Mouse (Mus musculus) hindbrain, embryonic 11.5 days (tissue): ENCODE results near the gene Plrg1. TPM values are rescaled to one million over a fixed set of nuclear protein-coding genes. Genes with fewer than 3 reads are reported as not detected.

Experiments used
- ATAC-seq: fragments of 200-750 bp; cut with Nextera tagmentation; 2 replicates; pipeline ENCODE4 v1.8.0; 2017; ENCODE audit warnings: mild to moderate bottlenecking, moderate TSS enrichment, moderate library complexity; ENCODE audit not compliant: low FRiP score
- DNase-seq: peaks from one replicate; pipeline ENCODE4 v3.0.0-alpha.2; 2015; ENCODE audit warnings: low spot score
- H3K27ac ChIP-seq: fragments of 300-500 bp; sonication (generic); 2 replicates; pipeline ENCODE4 v1.5.1; 2014; ENCODE audit warnings: mild to moderate bottlenecking, low read depth, low read length
- H3K27me3 ChIP-seq: fragments of 300-500 bp; sonication (generic); 2 replicates; pipeline ENCODE4 v1.6.1; 2014; ENCODE audit warnings: mild to moderate bottlenecking, low read length, moderate library complexity, mixed read lengths; ENCODE audit not compliant: control insufficient read depth, insufficient read depth
- H3K36me3 ChIP-seq: fragments of 300-500 bp; sonication (generic); 2 replicates; pipeline ENCODE4 v1.6.1; 2014; ENCODE audit warnings: mild to moderate bottlenecking, low read length, moderate library complexity, mixed read lengths; ENCODE audit not compliant: control insufficient read depth, insufficient read depth
- H3K4me1 ChIP-seq: fragments of 300-500 bp; sonication (generic); replicated peaks from 2 replicates; pipeline ENCODE4 v1.6.1; 2014; ENCODE audit warnings: low read length, mixed read lengths; ENCODE audit not compliant: control insufficient read depth, insufficient read depth
- H3K4me2 ChIP-seq: fragments of 300-500 bp; sonication (generic); replicated peaks from 2 replicates; pipeline ENCODE4 v1.6.1; 2014; ENCODE audit warnings: mild to moderate bottlenecking, low read depth, low read length
- H3K4me3 ChIP-seq: fragments of 300-500 bp; sonication (generic); 2 replicates; pipeline ENCODE4 v1.5.1; 2014; ENCODE audit warnings: low read depth, low read length
- H3K9ac ChIP-seq: fragments of 300-500 bp; sonication (generic); 2 replicates; pipeline ENCODE4 v1.6.1; 2014; ENCODE audit warnings: low read depth, low read length
- H3K9me3 ChIP-seq: fragments of 300-500 bp; sonication (generic); 2 replicates; pipeline ENCODE4 v1.6.1; 2016; ENCODE audit warnings: low read length; ENCODE audit not compliant: control insufficient read depth
- WGBS: fragments of 180-500 bp; shearing (Covaris S2); extraction: QIAGEN DNeasy Blood & Tissue Kit; methylation state at CpG from one replicate; pipeline ENCODE4 v1.1.7; 2014; 5-methylcytosine and 5-hydroxymethylcytosine counted together
- polyA plus RNA-seq: library from polyadenylated mRNA; unstranded; fragments of >200 nt; fragmentation: Nextera tagmentation; extraction: Ambion mirVana; gene quantifications from 2 replicates; pipeline ENCODE4 v1.2.1, GENCODE M21; 2014

The Plrg1 gene
- 133 and 146 TPM in 2 replicates for polyA plus RNA-seq

DNA sequence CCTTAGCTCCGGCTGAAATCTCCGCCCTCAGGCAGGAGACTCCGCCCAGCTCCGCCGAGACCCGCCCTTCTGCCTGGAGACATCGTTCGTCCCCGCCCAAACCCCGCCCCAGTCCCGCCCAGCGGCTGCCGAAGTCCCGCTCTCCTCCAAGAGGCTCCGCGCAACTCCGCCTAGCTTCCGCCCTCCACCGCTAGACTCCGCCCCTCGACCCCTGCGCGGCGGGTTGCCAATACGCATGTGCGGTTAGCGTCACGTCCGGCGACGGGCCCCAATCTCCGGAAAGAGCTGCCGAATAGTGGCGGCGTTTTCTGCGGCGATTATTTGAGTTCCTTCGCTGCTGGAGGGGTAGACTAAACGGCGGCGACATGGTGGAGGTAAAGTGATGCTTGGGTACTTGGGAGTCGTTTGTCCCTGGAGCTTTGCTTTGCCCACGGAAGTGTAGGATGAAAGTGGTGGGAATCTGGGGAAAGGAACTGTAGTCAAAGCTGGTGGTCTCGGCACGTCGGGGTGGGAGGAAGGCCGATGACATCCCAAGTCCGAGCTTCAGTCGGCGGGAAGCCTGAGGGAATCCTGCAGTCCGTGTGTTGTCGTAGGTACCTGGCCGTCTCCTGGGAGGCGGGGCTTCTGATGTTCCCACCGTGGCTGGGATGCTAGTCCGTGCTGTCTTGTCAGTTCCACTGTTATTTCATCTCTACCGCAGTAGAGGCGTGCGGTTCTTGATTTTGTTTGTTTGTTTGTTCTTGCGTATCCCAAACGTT is at the start of gene Plrg1:
TSS of gene Plrg1 (plus strand) at position 242 of the 758 bp plus-strand sequence.
- WGBS: under 1% methylated on average over 60 of the region's 61 CpGs
- H3K4me3 ChIP-seq: peak within 1 kb of the TSS; percentile 59
- peak within 1 kb of the TSS; percentile 62 for H3K4me2 ChIP-seq
- no peaks in the 10 kb centered on the region for H3K27me3 ChIP-seq
- peak within 1 kb of the TSS; percentile 80 for H3K9ac ChIP-seq
- H3K36me3 ChIP-seq: 0 out of 2 replicates have a peak, but pooled peaks cover under 1% of the 10 kb centered on the region
- H3K9me3 ChIP-seq: no peaks in the 10 kb centered on the region
- peak within 1 kb of the TSS; percentile 30; the same call in 1 of the 2 replicates for H3K27ac ChIP-seq
- ATAC-seq: peak; percentile 99
- DNase-seq: peak; percentile 99
- 0 out of 2 replicates have a peak, but pooled peaks cover 2% of the 10 kb centered on the region for H3K4me1 ChIP-seq

DNA sequence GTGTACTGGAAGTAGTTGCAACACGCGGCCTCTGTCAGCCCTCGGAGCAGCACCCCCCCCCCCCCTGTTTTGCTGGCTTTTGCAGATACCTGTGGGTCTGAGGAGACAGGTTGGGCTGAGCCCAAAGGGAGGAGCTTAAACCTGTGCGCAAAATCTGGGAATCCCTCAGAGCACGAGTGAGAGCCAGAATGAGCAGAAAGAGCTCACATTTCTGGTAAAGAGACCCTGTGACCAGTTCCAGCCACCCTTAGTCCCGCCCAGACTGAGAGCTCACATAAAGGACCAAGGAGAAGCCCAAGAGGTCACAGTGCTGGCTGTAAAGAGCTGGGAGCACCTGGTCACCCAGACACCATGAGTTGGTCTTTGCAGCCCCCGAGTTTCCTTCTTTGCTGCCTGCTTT is 47.8 kb upstream of the Plrg1 start, which contains the start of gene Fgg:
TSS of gene Fgg (plus strand) at position 168 of the 400 bp plus-strand sequence.
- no peak within 1 kb of the TSS for H3K27ac ChIP-seq
- DNase-seq (no peak), ATAC-seq (no peak)
- no peaks in the 10 kb centered on the region for H3K36me3 ChIP-seq
- no peaks in the 10 kb centered on the region for H3K4me1 ChIP-seq
- H3K27me3 ChIP-seq: no peaks in the 10 kb centered on the region
- no peaks in the 10 kb centered on the region for H3K9me3 ChIP-seq
- no peak within 1 kb of the TSS for H3K4me3 ChIP-seq
- no peak within 1 kb of the TSS for H3K4me2 ChIP-seq
- H3K9ac ChIP-seq: no peak within 1 kb of the TSS
- WGBS: 56% methylated on average over 7 of the region's 7 CpGs

DNA sequence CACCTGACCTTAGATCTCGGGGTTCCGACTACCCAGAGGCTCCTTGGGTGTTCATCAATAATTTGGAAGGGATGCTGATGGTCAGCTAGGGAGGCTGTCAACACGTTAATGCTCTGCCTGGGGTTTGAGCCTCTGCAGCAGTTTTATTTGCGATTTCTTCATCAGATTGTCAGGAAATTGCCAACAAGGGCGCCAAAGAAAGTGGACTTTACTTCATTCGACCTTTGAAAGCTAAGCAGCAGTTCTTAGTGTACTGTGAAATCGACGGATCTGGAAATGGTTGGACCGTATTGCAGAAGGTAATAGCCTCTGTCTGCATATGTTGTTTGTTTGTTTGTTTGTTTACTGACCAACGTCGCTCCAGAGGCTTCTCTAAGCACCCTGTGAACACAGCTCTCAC is 45.0 kb upstream of the Plrg1 start:
- no peaks in the 10 kb centered on the region for H3K36me3 ChIP-seq
- no peak overlapping the region for H3K27ac ChIP-seq
- DNase-seq (no peak), ATAC-seq (no peak)
- no peak overlapping the region for H3K4me3 ChIP-seq
- no peaks in the 10 kb centered on the region for H3K27me3 ChIP-seq
- no peak overlapping the region for H3K9ac ChIP-seq
- no peaks in the 10 kb centered on the region for H3K4me1 ChIP-seq
- H3K4me2 ChIP-seq: no peak overlapping the region
- no peaks in the 10 kb centered on the region for H3K9me3 ChIP-seq
- WGBS: 81% methylated on average over 11 of the region's 11 CpGs

DNA sequence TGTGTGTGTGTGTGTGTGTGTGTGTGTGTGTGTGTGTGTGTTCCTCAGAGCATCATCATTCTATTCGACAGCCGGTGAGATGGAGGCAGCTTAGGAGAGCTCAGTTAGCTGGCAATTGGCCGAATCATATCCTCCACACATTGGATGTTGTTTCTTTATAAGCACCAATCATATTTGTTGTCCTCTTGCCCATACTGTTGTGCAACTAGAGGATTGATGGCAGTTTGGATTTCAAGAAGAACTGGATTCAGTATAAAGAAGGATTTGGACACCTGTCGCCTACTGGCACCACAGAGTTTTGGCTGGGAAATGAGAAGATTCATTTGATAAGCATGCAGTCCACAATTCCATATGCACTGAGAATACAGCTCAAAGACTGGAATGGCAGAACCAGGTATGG is 44.2 kb upstream of the Plrg1 start:
- 92% methylated on average over 4 of the region's 4 CpGs for WGBS
- no peaks in the 10 kb centered on the region for H3K27me3 ChIP-seq

DNA sequence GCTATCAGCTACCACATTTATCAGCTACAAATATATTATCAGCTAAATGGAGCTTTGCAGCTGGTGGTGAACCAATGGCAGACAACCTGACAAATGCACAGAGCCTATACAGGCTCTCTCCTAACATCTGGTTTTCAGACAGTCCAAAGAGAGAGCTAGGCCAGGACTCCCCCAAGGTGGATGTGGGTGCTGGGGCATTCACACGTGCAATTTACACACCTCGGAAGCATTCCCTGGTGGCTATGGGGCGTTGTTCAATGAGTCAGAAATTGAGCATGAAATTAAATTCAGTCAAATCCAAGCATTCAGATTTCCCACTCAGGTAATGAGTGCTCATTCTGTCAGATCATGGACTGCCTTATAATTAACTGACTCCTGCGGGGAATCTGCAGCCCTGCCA is 43.8 kb upstream of the Plrg1 start:
- 79% methylated on average over 4 of the region's 4 CpGs for whole genome bisulfite sequencing
- Histone ChIP-seq H3K27me3 (no peaks in the 10 kb centered on the region), H3K36me3 (no peaks in the 10 kb centered on the region), H3K9me3 (no peaks in the 10 kb centered on the region), H3K4me3 (no peak overlapping the region), H3K4me2 (no peak overlapping the region), H3K4me1 (no peaks in the 10 kb centered on the region), H3K9ac (no peak overlapping the region), H3K27ac (no peak overlapping the region)
- DNase-seq: no peak
- ATAC-seq: no peak

More for the DNA sequence above, 44.2 kb upstream of the Plrg1 start:
- H3K36me3 ChIP-seq: no peaks in the 10 kb centered on the region
- no peak overlapping the region for H3K27ac ChIP-seq
- no peak for DNase-seq
- no peak for ATAC-seq
- no peak overlapping the region for H3K9ac ChIP-seq
- no peaks in the 10 kb centered on the region for H3K9me3 ChIP-seq
- H3K4me2 ChIP-seq: no peak overlapping the region
- H3K4me3 ChIP-seq: no peak overlapping the region
- no peaks in the 10 kb centered on the region for H3K4me1 ChIP-seq

DNA sequence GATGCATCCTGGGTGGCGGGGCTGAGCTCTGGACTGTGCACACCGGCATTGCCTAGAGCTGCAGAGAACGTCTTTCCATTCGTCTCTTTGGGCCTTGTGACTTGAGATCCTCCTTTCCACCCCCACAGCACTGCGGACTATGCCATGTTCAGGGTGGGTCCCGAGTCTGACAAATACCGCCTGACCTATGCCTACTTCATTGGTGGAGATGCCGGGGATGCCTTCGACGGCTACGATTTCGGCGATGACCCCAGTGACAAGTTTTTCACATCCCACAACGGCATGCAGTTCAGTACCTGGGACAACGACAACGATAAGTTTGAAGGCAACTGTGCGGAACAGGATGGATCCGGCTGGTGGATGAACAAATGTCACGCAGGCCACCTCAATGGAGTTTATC is 42.7 kb upstream of the Plrg1 start:
- no peak overlapping the region for H3K4me2 ChIP-seq
- WGBS: 93% methylated on average over 19 of the region's 19 CpGs
- DNase-seq: no peak

DNA sequence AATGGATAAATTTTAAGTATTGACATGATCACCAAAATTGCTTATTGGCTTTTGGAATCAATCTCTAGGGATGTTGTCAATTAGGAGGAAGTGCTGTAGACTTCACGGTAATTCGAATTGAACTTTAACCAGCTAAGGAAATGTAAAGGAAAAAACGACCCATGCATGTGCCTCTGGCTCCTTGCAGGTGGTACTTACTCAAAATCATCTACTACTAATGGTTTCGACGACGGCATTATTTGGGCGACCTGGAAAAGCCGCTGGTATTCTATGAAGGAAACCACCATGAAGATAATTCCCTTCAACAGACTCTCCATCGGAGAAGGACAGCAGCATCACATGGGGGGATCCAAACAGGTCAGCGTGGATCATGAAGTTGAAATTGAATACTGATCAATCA is 41.4 kb upstream of the Plrg1 start:
- no peaks in the 10 kb centered on the region for H3K9me3 ChIP-seq
- no peak for DNase-seq
- 88% methylated on average over 10 of the region's 10 CpGs for WGBS

More for the DNA sequence above, 42.7 kb upstream of the Plrg1 start:
- H3K9ac ChIP-seq: no peak overlapping the region
- H3K27ac ChIP-seq: no peak overlapping the region
- no peaks in the 10 kb centered on the region for H3K9me3 ChIP-seq
- no peak for ATAC-seq
- no peak overlapping the region for H3K4me3 ChIP-seq
- H3K27me3 ChIP-seq: no peaks in the 10 kb centered on the region
- H3K36me3 ChIP-seq: no peaks in the 10 kb centered on the region
- no peaks in the 10 kb centered on the region for H3K4me1 ChIP-seq

DNA sequence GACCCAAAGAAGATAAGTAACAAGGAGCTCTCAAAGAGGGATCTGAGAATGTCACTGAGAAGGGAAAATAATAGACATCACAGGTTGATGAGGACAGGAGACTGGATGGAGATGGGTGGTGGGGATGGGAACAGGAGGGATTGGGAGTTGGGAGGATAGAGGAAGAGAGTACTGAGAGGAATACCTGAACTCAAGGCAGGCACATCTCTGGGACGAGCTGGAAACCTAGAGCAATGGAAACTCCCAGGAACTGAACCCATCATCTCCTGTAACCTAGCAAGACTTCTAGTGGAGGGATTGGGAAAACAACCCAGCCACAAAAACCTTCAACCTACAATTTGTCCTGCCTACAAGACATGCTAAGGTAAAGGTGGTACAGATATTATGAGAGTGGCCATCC is 39.1 kb upstream of the Plrg1 start:
- Histone ChIP-seq H3K9ac (no peak overlapping the region), H3K4me2 (no peak overlapping the region), H3K27me3 (no peaks in the 10 kb centered on the region), H3K9me3 (no peaks in the 10 kb centered on the region), H3K27ac (no peak overlapping the region), H3K36me3 (no peaks in the 10 kb centered on the region), H3K4me1 (no peaks in the 10 kb centered on the region), H3K4me3 (no peak overlapping the region)
- DNase-seq: no peak
- 88% methylated on average over 1 of the region's 1 CpGs for WGBS
- no peak for ATAC-seq

More for the DNA sequence above, 41.4 kb upstream of the Plrg1 start:
- H3K4me1 ChIP-seq: no peaks in the 10 kb centered on the region
- no peak overlapping the region for H3K4me2 ChIP-seq
- H3K9ac ChIP-seq: no peak overlapping the region
- no peaks in the 10 kb centered on the region for H3K36me3 ChIP-seq
- no peak for ATAC-seq
- H3K27ac ChIP-seq: no peak overlapping the region
- H3K4me3 ChIP-seq: no peak overlapping the region
- no peaks in the 10 kb centered on the region for H3K27me3 ChIP-seq

DNA sequence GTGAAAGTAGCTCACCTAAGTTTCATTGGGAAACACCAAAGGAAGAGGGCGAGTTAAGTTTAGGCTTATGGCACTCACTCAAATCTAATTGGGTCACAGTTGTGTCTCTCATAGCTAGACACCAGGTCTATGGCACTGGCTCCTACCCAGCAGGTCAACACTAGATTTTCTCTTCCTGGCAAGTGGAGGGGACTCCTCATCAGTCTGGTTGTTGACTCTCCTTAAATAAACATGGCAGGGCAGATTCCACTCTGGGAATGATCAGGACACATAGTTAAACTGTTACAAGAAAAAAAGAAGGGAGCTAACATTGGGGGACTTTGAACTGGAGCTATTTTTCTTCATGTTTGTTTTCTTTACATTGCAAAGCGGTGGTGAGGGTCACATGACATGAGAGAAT is 34.9 kb upstream of the Plrg1 start:
- Histone ChIP-seq H3K4me1 (no peaks in the 10 kb centered on the region), H3K27ac (no peak overlapping the region), H3K9me3 (no peaks in the 10 kb centered on the region), H3K4me2 (no peak overlapping the region), H3K9ac (no peak overlapping the region), H3K36me3 (no peaks in the 10 kb centered on the region), H3K27me3 (no peaks in the 10 kb centered on the region), H3K4me3 (no peak overlapping the region)
- ATAC-seq (no peak), DNase-seq (no peak)
- WGBS: 82% methylated on average over 2 of the region's 2 CpGs
